Mouse (Mus musculus) G1E-ER4 (cell line): ENCODE measurements around the gene Flnb. TPM values are rescaled to one million over a fixed set of nuclear protein-coding genes. Genes with fewer than 3 reads are reported as not detected.

ENCODE experiments used
- GATA1 ChIP-seq: IDR thresholded peaks from one replicate; pipeline ENCODE4 v1.8.0; 2012; ENCODE audit warnings: low read length, inconsistent platforms
- polyA plus RNA-seq: library from polyadenylated mRNA; stranded (reverse); fragments of >175 nt; gene quantifications from 2 replicates; pipeline ENCODE4 v1.2.3, GENCODE M21; 2012

Flnb gene
- polyA plus RNA-seq, 1 experiment = 5.9 TPM

DNA sequence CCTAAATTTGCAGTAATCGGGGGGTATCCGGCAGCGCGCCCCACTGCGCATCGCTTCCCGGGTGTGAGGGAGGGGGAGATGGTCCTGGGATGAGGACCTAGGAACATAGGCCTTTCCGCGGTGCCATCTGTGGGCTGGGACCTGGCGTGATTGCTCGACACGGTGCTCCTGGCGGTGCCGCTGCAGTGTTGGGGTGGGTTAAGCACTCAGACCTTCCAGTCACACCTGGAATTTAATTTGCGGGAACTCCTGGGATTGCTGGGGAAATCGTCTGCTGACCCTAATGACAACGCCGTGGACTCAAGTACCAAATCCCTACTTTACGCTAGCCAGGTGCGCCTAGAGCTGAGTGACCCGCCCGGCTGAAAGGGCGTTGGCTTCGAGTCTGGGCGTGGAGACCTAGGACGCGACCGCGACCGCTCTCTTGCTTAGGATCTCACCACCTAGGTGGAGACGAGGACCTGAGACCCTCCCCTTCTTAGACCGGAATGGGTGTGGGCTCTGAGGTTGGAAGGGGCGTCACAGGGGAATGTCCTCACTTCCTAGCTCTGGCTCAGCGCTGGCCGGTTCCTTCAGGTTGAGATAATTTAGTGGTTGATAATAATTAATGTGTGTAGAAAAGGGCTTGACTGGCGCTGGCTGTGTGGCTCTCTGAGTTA, 835 bp downstream of the Flnb start:
- TF ChIP-seq GATA1 = no peak

DNA sequence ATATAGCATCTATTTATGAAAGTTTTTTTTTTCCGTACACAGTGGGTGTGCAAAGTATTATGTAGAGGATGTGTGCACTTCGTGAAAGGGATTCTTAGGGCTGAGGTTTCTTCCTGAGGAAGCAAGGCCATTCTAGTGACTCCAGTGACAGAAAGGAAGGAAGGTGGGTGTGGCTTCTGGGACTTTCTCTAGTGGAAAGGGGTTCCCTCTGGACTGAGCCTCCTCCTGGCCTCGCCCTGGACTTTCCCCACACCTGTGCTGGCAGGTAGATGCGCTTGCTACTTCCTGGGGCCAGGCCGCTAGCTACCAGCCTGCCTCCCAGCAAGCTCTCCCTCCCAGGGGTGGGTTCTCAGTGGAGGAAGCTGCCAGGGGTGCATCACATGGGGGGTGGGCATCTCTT, 1.7 kb downstream of the Flnb start:
- TF ChIP-seq GATA1 = no peak

DNA sequence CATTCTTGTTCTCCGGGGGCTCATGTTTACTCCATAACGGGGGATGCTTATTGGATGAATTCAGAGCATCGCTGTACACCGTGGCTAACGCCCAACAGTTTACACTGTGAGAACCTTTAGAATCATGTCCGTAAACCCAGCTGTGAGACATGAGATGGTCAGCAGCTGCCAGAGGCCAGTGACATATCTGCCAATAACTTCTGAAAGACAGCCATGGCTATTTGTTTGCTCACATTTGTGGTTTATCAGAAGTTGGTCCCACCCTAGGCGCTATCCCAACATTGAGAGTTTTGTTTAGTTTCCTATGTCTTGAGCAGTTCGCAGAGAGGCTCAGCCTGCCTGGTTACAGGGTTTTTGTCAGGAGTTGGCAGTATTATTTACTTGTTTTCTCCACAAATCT, 3.6 kb downstream of the Flnb start:
- TF ChIP-seq GATA1 = no peak

DNA sequence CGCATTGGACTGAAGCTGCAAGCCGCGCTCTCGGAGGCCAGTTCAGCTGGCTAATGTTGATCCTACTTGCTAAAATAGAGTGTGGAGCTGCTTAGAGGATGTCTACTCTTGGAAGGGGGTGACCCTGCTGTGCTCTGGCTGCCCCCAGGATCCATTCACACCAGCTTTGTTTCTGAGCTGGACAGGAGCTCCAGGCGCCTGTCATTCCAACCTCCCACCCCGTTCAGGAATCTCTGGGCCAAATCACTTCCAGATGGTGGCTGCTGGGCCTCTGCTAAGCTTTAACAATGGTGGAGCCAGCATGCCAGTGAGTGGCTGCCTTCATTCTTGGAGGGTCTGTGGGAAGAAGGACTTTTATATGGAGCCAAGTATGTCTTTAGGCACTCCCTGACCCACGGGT, 4.9 kb downstream of the Flnb start:
- TF ChIP-seq GATA1 = no peak

DNA sequence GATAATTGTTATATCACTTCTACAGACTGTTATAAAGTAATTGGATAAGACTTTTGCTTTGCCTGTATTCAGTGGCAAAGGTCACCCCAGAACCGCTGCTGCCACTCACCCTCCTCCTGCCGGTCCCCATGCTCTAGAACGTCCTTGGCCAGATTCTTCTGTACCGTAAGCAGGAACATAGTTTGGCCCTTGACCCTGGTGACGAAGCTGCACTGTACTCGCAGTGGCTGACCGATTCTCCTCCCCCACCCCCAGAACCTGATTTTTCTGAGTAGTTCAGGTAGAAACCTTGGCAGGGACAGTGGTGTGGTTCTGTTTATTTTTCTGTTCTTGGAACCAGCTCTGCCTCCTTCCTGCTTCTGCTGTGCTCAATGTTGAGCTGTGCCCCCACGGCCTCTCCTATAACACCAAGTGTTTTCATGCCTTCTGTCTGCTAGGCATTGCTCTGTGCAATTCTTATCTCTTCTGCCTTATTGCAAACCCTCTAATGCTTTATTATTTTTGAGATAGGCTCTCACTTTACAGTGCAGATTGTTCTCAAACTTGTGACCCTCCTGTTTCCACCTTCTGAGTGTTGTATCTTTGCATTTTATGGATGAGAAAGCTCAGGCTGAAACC, 7.0 kb downstream of the Flnb start:
- no peak for TF ChIP-seq GATA1

DNA sequence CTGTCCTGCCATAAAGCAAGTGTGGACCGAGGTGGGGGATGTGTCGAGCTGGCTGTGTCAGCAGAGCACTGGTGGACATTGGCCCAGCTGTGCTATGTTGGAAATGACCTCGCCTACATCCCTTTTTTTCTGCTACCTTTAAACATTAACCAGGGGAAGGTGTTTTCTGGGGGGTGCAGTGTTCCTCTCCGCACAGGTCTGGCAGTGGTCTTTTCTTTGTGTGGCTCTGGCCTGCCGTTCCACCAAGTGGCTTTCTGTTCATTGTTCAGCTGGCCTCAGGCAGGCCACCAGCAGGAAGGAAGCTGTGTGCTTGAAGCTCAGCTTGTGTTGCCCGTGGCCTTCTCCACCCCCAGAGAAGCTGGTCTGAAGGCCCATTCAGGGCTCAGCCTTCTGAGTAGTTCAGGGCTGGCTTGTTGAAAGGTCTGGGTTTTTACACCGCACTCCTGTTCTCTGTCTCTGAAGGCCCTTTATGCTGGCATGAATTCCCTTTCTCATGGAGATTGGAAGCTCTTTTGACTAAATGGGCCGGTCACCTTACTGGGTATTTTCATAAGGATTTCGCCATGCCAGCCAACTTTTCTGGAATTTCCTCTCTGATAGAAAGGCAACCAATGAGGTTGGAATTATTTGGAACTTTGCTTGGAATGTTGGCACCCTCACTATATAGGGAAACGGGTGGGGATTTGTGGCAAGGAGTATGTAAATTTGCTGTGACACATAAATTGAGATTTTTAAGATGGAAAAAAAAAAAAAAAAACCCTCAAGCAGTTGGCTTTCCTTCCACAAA, 8.6 kb downstream of the Flnb start:
- no peak for TF ChIP-seq GATA1

DNA sequence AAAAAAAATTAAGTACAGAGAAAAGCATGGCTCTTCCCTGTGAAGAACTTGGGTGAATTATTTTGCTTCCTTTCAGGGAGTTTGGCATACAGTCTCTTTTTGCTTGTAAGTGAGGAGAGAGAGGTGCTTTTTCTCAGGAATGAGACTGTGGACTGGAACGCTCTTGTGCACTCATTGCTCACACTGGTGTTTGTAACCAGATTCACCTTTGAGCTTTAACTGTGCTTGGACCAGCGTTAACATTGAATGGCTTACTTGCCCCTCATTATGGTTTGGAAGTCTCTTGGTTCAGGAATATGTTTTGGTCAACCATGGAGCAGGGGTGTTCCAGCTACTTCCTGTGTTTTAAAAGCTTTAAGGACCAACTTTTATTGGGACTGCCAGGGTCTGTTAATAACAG, 11.4 kb downstream of the Flnb start:
- no peak for TF ChIP-seq GATA1

DNA sequence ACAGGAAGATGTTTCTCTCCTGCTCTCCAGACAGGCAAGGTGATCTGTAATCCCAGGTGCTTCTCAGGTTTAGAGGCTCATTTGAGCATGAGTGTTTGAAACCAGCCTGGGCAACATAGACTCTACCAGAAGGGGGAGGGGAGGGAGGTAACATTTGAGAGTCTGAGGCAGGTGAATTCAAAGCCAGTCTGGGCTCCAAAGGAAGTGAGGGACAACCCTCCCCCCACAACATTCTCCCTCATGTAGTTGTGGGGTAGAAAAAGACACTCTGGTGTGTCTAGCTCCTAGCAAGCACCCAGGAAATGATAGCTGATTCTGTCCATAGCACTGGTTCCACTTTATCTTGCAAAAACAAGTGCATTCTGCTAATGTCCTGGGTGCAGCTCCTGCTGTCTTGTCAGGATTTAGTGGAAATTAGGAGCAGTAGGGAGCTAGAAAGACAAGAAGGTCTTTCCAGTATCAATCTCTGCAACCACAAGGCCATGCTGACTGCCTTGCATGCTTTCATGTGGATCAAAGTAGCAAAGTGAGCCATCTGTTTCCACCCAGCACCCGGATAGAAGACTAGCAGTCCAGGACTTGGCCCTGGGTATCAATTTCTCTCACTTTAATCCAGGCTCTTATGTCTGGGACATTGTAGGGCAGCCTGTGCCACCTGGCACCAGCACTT, 14.1 kb downstream of the Flnb start:
- no peak for TF ChIP-seq GATA1

DNA sequence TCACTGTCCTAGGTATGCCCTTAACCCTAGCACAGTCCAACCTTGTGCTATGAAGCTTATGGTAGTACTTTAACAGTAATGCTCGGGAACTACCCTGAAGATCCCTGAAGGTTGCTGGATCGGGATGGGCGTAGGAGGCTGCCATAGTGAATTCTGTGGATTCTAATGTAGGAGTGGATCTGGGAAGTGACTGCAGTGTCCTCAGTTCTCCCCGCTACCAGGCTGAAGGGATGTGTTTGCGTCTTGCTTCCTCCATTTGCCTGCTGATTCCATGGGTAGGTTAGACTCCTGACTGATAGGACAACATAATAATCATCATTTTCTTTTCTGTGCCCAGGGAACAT, 14.7 kb downstream of the Flnb start:
- no peak for TF ChIP-seq GATA1

DNA sequence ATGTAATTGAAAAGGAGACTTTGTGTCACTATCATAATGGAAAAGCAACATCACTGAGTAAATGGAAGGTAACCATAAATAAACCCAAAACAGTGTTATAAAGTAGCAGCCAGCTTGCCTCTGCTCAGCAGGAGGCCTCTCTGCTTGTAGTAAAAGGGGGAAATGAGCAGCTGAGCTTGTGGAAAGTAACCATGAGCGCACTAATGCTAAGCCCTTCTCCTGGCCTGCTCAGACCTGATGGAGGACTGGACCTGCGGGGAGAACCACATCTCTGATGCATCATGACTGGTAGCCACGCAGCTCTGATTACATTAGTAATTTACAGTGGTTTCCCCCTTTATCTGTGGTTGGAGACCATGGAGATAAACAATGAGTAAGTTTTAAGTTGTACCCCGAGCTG, 15.7 kb downstream of the Flnb start:
- no peak for TF ChIP-seq GATA1

DNA sequence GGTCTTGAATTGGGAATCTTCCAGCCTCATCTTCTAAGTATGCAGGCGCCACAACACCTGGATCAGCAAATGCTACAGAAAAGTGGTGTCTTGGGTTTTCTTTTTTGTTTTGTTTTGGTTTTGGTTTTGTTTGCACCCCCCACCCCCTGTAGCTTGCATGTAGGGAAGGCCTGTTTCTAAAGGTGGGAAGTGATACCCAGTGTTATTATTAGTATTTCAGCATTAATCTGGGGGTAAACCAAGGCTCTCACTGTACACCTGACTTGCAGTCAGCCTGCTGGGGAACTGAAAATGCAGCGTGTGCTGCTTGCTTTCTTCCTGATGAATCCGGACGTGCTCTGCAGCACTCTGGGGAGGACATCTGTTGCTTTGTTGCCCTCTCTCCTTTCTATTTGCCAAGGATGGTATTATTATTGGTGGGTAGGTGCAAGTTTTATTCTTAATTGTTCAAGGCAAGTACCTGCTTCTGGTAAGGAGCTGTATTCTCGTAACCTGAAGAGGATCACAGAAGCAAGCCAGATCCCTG, 20.9 kb downstream of the Flnb start:
- TF ChIP-seq GATA1 = no peak

DNA sequence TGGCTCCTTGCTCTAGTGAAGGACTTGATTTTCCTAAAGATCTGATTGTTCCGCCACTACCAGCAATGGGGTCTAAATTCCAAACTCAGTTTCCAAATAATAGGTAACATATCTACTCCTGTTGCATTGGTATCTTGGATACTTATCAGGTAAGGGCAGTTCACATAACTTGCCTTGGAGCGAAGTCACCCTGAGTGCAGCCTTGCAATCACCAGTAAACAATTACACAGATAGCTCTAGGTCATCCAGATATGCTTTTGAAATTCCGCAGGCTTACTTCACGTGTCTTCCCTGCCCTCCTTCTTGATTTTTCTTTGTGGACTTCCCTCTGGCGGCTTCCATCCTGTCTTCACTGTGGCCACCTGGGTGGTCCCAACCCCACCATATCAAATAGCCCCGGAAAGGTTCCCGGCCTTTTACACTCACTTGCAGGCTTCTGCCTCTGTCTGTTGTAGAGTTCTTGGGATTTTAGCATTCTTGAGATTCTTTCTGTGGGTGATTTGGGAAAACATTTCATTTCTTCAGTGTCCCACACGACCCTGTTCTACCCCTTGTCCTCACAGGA, 22.3 kb downstream of the Flnb start:
- no peak for TF ChIP-seq GATA1

DNA sequence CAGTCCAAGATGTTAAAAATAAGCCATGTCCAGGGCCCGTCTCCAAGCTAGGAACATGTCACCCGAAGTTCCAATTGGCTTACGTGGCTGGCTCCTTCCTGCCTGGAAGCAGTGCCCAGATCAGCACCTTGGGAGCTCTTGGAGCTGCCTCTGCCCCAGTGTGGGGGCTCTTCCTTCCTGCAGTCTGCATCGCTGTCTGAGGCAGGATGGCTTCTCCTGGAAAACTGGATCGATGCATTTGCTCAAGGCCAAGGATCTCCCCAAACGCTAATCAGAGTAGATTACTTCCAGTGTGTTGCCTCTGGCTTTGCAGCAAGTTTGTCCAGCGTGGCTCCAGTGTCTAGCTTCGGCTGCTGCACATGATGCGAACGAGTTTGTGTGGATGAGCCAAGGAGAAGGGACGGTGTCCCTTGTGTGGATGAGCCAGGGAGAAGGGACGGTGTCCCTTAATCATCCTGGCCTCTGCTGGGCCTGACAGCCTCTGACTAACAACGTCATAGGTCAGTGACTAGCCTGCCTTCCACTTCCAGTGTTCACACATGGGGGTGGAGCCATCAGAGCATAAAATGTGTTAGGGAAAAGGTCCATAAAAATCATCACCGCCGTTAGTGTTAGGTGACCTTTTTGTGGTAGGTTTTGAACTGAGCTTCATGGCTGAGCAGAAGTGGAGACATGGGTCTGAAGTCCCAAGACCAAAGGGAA, 25.0 kb downstream of the Flnb start:
- TF ChIP-seq GATA1 = no peak

DNA sequence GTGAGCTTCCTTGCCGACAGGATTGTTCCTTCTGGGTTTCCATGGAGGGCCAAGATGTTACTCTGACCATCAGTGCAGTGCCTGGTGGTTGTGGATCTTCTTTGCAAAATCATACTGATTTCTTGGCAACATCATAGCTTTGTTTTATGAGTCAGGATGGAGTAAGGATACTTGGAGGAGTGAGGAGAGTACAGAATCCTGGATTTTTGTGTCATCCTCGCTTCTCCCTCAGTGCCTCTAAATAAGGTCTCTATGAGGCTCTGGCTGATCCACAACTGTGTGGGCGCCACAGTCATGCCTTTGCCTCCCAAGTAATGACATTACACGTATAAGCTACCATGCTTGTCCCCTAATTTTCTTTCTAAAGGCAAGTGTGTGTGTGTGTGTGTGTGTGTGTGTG, 28.9 kb downstream of the Flnb start:
- TF ChIP-seq GATA1 = no peak

DNA sequence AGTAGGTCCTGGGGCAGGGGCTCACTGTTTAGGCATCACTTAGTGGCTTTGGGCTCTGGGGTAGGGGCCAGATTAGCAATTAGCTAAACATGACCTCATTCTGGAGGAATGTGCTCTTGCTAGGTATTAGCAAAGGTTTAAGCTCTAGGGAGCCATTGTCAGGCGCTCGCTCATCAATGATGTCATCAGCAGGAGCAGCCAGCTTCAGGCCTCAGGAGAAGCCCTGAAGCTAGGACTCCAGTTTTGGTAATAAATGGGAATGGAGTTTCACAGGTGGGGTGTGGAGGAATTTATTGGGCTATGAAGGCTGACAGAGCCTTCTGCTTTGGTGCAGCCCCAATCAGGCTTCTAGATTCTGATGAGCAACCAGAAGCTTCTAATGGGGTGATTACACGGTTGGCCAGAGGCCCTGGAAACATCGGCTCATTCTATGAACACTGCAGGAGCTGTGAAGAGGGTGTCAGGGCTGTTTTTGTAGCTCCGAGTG, 30.0 kb downstream of the Flnb start:
- no peak for TF ChIP-seq GATA1
